Mouse (Mus musculus) subcutaneous adipose tissue, adult 2 months (tissue): ENCODE results near the gene Gm10271. TPM values are rescaled to one million over a fixed set of nuclear protein-coding genes. Genes with fewer than 3 reads are reported as not detected.

Source experiments
- polyA plus RNA-seq: library from polyadenylated mRNA; depleted of rRNA; stranded (reverse); fragments of >200 nt; gene quantifications from 2 replicates; pipeline ENCODE4 v1.2.3, GENCODE M21; 2012; ENCODE audit warnings: low replicate concordance; rRNA removed

Gm10271 gene
- polyA plus RNA-seq, result not detected in 2 replicates

GRCm38 (mm10) chr10:116972509-116972908 lies at the start of gene Gm10271:
Gm10271 (minus strand) TSS chr10:116972609.

GRCm38 (mm10) chr10:116986264-116987082 lies 14.1 kb upstream of the Gm10271 start, which contains the start of gene Best3:
Best3 (plus strand) TSS chr10:116986314.

GRCm38 (mm10) chr10:116950009-116950769 lies 22.2 kb downstream of the Gm10271 start, which contains the start of gene Rab3ip:
Rab3ip (minus strand) TSS chr10:116950769.

Other genes starting within 250 kb of the Gm10271 start
- gene Myrfl, start 75.7 kb downstream of the Gm10271 start, polyA plus RNA-seq, result 0.09 TPM in 2 replicates
- 43.9 and 123 TPM in 2 replicates for gene Rab3ip, start 21.8 kb downstream of the Gm10271 start, polyA plus RNA-seq
- 0.04 TPM in 1 of 2 replicates, not detected in the other for gene Best3, start 13.7 kb upstream of the Gm10271 start, polyA plus RNA-seq
- gene Lrrc10, start 72.7 kb upstream of the Gm10271 start, polyA plus RNA-seq, result not detected in 2 replicates
- gene Cct2, start 91.2 kb upstream of the Gm10271 start, polyA plus RNA-seq, result 86.4 and 129 TPM in 2 replicates
- 12.8 and 27.1 TPM in 2 replicates for gene Frs2, start 175.9 kb upstream of the Gm10271 start, polyA plus RNA-seq